Mouse (Mus musculus): ENCODE measurements around the gene Spem1.

DNA sequence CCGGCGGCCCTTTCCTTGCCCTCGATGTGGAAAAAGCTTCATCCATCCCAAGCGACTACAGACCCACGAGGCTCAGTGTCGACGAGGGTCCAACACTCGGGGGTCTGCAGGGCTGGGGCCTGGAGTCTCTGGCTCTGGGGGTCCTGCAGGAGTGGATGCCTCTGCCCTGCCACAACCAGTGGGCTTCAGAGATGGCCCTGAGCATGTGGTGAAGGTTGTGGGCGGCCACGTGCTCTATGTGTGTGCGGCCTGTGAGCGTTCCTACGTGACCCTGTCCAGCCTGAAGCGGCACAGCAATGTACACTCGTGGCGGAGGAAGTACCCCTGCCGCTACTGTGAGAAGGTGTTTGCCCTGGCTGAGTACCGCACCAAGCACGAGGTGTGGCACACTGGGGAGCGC lies 45.5 kb downstream of the Spem1 start:
- no peak for TF ChIP-seq CTCF (IDR thresholded peaks at IDR 0.05; ENCODE audit: insufficient read depth, low read length)
- no peak for TF ChIP-seq POLR2A (IDR thresholded peaks at IDR 0.05; ENCODE audit: borderline replicate concordance, extremely low read depth, low read depth, low read length)
